Mouse (Mus musculus): ENCODE data around the gene H2afy. TPM values are rescaled to one million over a fixed set of nuclear protein-coding genes. Genes with fewer than 3 reads are reported as not detected.

H2afy gene
- polyA plus RNA-seq, 1 experiment: 56.3 TPM

DNA sequence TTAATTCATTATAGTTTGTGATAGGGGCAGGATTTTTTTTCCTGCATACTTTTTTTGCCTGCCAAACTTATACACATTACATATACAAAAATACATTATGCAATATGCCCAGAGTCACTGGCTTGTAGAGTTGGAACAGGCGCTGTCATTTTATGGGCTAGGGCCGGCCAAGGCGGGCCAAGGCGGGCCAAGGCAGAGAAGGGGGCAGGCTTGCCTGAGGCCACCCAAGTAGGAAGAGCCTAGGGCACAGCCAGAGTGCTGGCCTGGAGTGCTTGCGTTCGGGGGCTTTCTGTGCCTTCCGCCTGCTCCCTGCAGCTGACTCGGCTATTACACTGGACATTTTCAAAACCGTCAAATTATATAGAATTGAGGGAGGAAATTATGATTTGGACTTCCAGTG is 34.0 kb downstream of the H2afy start:
- Histone ChIP-seq H3K27ac (ENCODE audit: control insufficient read depth, insufficient read depth, low read depth, low read length) (no peak overlapping the region), H3K36me3 (ENCODE audit: control insufficient read depth, insufficient read depth, low read length) (no peaks in the 10 kb centered on the region), H3K4me1 (ENCODE audit: control insufficient read depth, insufficient read depth, low read length) (no peaks in the 10 kb centered on the region), H3K27me3 (ENCODE audit: control insufficient read depth, insufficient read depth, low read length) (no peaks in the 10 kb centered on the region), H3K4me3 (ENCODE audit: control insufficient read depth, low read depth, low read length) (no peak overlapping the region)
- TF ChIP-seq POLR2A (IDR thresholded peaks at IDR 0.05; ENCODE audit: control insufficient read depth, low read depth, low read length) (no peak), CTCF (IDR thresholded peaks at IDR 0.05; ENCODE audit: control insufficient read depth, insufficient read depth, insufficient replicate concordance, low read depth, low read length) (no peak)

DNA sequence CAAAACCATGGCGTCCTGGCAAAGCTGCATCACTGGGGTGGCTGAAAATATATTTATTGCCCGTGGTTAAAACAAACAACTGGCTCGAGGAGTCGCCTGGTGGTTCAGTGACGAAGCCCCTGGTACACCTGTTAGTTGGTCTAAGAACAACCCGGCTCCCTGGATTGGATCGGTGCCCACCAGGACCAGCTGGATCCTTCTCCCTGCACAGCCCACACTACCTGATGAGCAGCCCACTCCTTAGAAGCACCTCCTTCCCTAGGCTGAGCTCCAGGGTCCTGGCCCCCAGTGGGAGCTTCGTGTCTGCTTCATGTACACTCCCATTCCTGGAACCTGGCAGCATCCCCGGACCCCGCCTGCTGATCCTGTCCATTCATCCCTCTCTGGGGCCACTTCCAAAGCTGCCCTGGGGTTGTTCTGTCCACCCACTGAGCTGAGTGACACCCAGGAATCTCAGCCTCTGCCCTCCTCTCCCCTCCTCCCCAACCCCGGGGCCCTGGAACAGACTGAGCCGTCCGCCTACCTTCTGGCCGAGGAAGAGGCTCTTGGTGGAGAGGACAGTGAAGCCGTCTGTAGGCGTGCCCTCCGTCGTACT is 40.5 kb downstream of the H2afy start:
- no peaks in the 10 kb centered on the region for H3K36me3 ChIP-seq (ENCODE audit: control insufficient read depth, insufficient read depth, low read length)
- H3K4me3 ChIP-seq (ENCODE audit: control insufficient read depth, low read depth, low read length): no peak overlapping the region
- no peak overlapping the region for H3K27ac ChIP-seq (ENCODE audit: control insufficient read depth, insufficient read depth, low read depth, low read length)
- no peaks in the 10 kb centered on the region for H3K27me3 ChIP-seq (ENCODE audit: control insufficient read depth, insufficient read depth, low read length)
- TF ChIP-seq CTCF (IDR thresholded peaks at IDR 0.05; ENCODE audit: control insufficient read depth, insufficient read depth, insufficient replicate concordance, low read depth, low read length): no peak
- no peak for TF ChIP-seq POLR2A (IDR thresholded peaks at IDR 0.05; ENCODE audit: control insufficient read depth, low read depth, low read length)
- no peaks in the 10 kb centered on the region for H3K4me1 ChIP-seq (ENCODE audit: control insufficient read depth, insufficient read depth, low read length)

GRCm38 (mm10) chr13:56094544-56094943 is 41.6 kb downstream of the H2afy start:
- Histone ChIP-seq H3K27me3 (ENCODE audit: control insufficient read depth, insufficient read depth, low read length) (no peaks in the 10 kb centered on the region), H3K36me3 (ENCODE audit: control insufficient read depth, insufficient read depth, low read length) (no peaks in the 10 kb centered on the region), H3K4me3 (ENCODE audit: control insufficient read depth, low read depth, low read length) (no peak overlapping the region), H3K27ac (ENCODE audit: control insufficient read depth, insufficient read depth, low read depth, low read length) (no peak overlapping the region), H3K4me1 (ENCODE audit: control insufficient read depth, insufficient read depth, low read length) (no peaks in the 10 kb centered on the region)
- TF ChIP-seq POLR2A (IDR thresholded peaks at IDR 0.05; ENCODE audit: control insufficient read depth, low read depth, low read length): no peak

DNA sequence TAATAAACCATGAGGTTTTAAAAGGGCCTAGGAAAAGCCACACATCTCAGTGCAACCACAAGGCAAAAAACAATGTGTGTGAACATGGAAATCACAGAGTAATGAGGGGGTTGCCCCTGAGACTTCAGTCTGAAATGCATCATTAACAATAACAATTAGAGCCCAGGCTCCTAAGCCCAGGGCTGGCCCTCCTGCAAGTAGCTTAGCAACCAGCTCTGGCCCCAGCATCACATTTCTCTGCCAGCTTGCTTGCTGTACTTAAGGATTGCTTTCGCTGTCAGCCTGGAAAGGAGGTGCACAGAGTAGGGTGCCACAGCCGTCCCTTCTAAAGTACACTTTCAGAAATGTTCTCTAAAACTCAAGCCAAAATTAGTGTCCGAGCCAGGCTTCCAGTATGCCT is 42.5 kb downstream of the H2afy start:
- Histone ChIP-seq H3K27ac (ENCODE audit: control insufficient read depth, insufficient read depth, low read depth, low read length) (no peak overlapping the region), H3K4me3 (ENCODE audit: control insufficient read depth, low read depth, low read length) (no peak overlapping the region), H3K4me1 (ENCODE audit: control insufficient read depth, insufficient read depth, low read length) (no peaks in the 10 kb centered on the region), H3K27me3 (ENCODE audit: control insufficient read depth, insufficient read depth, low read length) (no peaks in the 10 kb centered on the region), H3K36me3 (ENCODE audit: control insufficient read depth, insufficient read depth, low read length) (no peaks in the 10 kb centered on the region)
- no peak for TF ChIP-seq CTCF (IDR thresholded peaks at IDR 0.05; ENCODE audit: control insufficient read depth, insufficient read depth, insufficient replicate concordance, low read depth, low read length)
- no peak for TF ChIP-seq POLR2A (IDR thresholded peaks at IDR 0.05; ENCODE audit: control insufficient read depth, low read depth, low read length)

DNA sequence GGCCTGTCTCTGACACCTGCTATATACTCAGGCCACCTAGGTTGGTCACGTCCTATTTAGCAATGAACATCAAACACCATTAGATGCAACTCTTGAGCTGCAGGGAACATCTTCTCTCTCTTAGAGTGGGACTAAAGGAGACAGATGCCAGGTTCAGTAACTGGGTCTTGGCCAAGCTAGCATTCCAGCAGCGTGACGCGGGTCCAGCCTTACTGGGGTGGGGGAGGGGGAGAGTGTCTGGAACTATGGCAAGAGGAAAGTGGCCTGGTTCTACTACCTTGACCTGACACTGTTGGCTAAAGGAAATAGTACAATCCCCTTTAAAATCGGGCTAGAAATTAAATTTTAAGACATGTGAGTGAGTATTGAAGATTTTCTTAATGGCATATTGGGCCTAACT is 43.6 kb downstream of the H2afy start:
- no peaks in the 10 kb centered on the region for H3K36me3 ChIP-seq (ENCODE audit: control insufficient read depth, insufficient read depth, low read length)
- H3K4me3 ChIP-seq (ENCODE audit: control insufficient read depth, low read depth, low read length): no peak overlapping the region
- H3K27ac ChIP-seq (ENCODE audit: control insufficient read depth, insufficient read depth, low read depth, low read length): no peak overlapping the region
- TF ChIP-seq CTCF (IDR thresholded peaks at IDR 0.05; ENCODE audit: control insufficient read depth, insufficient read depth, insufficient replicate concordance, low read depth, low read length): no peak
- no peak for TF ChIP-seq POLR2A (IDR thresholded peaks at IDR 0.05; ENCODE audit: control insufficient read depth, low read depth, low read length)
- no peaks in the 10 kb centered on the region for H3K27me3 ChIP-seq (ENCODE audit: control insufficient read depth, insufficient read depth, low read length)
- no peaks in the 10 kb centered on the region for H3K4me1 ChIP-seq (ENCODE audit: control insufficient read depth, insufficient read depth, low read length)

DNA sequence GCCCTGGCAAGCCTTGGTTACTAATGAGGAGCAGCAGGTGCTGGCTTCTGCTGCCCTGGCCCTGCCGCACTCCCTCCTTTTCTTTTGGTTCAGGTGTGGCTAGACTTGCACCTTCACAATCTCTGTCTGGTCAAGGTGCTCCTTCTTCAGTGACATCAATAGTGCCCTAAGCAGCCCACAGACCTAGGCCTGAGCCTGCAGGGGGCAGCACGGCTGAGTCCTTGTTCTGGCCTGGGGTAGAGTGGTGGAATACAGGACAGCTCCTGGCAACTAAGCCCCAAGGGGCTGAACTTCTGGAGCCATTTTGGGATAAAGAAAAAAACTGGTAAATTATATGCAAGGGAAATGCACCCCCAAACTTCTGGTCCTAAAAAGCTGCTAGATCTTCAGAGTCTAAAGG is 45.6 kb downstream of the H2afy start:
- Histone ChIP-seq H3K27me3 (ENCODE audit: control insufficient read depth, insufficient read depth, low read length) (no peaks in the 10 kb centered on the region), H3K36me3 (ENCODE audit: control insufficient read depth, insufficient read depth, low read length) (no peaks in the 10 kb centered on the region; the same call in 1 of the 2 replicates), H3K4me1 (ENCODE audit: control insufficient read depth, insufficient read depth, low read length) (no peaks in the 10 kb centered on the region), H3K27ac (ENCODE audit: control insufficient read depth, insufficient read depth, low read depth, low read length) (no peak overlapping the region), H3K4me3 (ENCODE audit: control insufficient read depth, low read depth, low read length) (no peak overlapping the region)
- TF ChIP-seq CTCF (IDR thresholded peaks at IDR 0.05; ENCODE audit: control insufficient read depth, insufficient read depth, insufficient replicate concordance, low read depth, low read length): no peak
- TF ChIP-seq POLR2A (IDR thresholded peaks at IDR 0.05; ENCODE audit: control insufficient read depth, low read depth, low read length): no peak

- H3K27me3 ChIP-seq (ENCODE audit: control insufficient read depth, insufficient read depth, low read length): no peaks in the 10 kb centered on the region
- no peak overlapping the region for H3K27ac ChIP-seq (ENCODE audit: control insufficient read depth, insufficient read depth, low read depth, low read length)
- H3K4me3 ChIP-seq (ENCODE audit: control insufficient read depth, low read depth, low read length): no peak overlapping the region
- no peaks in the 10 kb centered on the region for H3K4me1 ChIP-seq (ENCODE audit: control insufficient read depth, insufficient read depth, low read length)
- no peaks in the 10 kb centered on the region; the same call in 1 of the 2 replicates for H3K36me3 ChIP-seq (ENCODE audit: control insufficient read depth, insufficient read depth, low read length)
- TF ChIP-seq POLR2A (IDR thresholded peaks at IDR 0.05; ENCODE audit: control insufficient read depth, low read depth, low read length) (no peak), CTCF (IDR thresholded peaks at IDR 0.05; ENCODE audit: control insufficient read depth, insufficient read depth, insufficient replicate concordance, low read depth, low read length) (no peak)
These were observed 47.6 kb downstream of the H2afy start for GRCm38 (mm10) chr13:56088602-56089001.

DNA sequence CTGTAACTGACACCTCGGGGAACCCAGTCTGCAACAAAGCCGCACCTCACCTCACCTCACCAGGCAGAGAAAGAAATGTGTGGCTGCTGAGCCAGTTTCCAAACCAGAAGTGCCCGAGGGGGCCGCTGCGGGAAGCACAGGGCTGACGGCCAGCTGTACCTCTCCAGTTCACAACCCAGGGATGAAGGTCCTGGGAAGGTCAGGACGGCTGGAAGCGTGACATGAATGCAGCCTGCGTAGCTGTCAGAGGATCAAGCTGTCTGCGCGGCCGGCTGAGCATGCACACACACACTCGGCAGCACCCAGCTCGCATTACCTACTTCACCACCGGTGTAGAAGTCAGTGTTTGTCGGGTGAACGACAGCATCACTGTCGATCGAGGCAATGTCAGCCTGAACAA is 48.2 kb downstream of the H2afy start:
- Histone ChIP-seq H3K4me1 (ENCODE audit: control insufficient read depth, insufficient read depth, low read length) (no peaks in the 10 kb centered on the region), H3K36me3 (ENCODE audit: control insufficient read depth, insufficient read depth, low read length) (no peaks in the 10 kb centered on the region; the same call in 1 of the 2 replicates)

More for the DNA sequence above, 48.2 kb downstream of the H2afy start:
- Histone ChIP-seq H3K4me3 (ENCODE audit: control insufficient read depth, low read depth, low read length) (no peak overlapping the region), H3K27ac (ENCODE audit: control insufficient read depth, insufficient read depth, low read depth, low read length) (no peak overlapping the region), H3K27me3 (ENCODE audit: control insufficient read depth, insufficient read depth, low read length) (no peaks in the 10 kb centered on the region)
- TF ChIP-seq POLR2A (IDR thresholded peaks at IDR 0.05; ENCODE audit: control insufficient read depth, low read depth, low read length) (no peak), CTCF (IDR thresholded peaks at IDR 0.05; ENCODE audit: control insufficient read depth, insufficient read depth, insufficient replicate concordance, low read depth, low read length) (no peak)
